In genomic region chr6:108659221-108659725, GRCm38 (mm10) we compare ENCODE assay signal across 8 mouse cellular contexts. TPM values are rescaled to one million over a fixed set of nuclear protein-coding genes. Genes with fewer than 3 reads are reported as not detected.
DNase-seq lines count a peak whose midpoint lies in the region; ATAC-seq and TF ChIP-seq lines count a peak whose summit lies in the region.

No protein-coding gene starts in this region.

- peak; percentile 92 for DNase-seq in A20 (ENCODE audit: low read depth, low spot score)
- DNase-seq in adrenal gland, postnatal 4 days (ENCODE audit: low spot score in 2 of 2), result peak; percentile 83 to 87
- peak; percentile 94 for DNase-seq in kidney, postnatal 0 days (ENCODE audit: low spot score)
- DNase-seq in liver, embryonic 11.5 days (ENCODE audit: low spot score), result no peak
- peak; percentile 88 for DNase-seq in spleen, postnatal 36 days (ENCODE audit: low spot score in 2 of 2)

- peak; percentile 38 for TF ChIP-seq POLR2A in embryonic fibroblast, embryonic 13.5 days (IDR thresholded peaks at IDR 0.05; ENCODE audit: low read depth, low read length)

- peak overlapping the region; percentile 80 for H3K4me2 ChIP-seq in heart, embryonic 12.5 days
- H3K4me2 ChIP-seq in kidney, postnatal 0 days (ENCODE audit: low read length), result peak overlapping the region; percentile 96
- H3K4me2 ChIP-seq in liver, embryonic 11.5 days, result peak overlapping the region; percentile 89

- H3K9me3 ChIP-seq in heart, embryonic 12.5 days (replicated peaks), result no peaks in the 10 kb centered on the region
- no peaks in the 10 kb centered on the region for H3K9me3 ChIP-seq in kidney, postnatal 0 days (replicated peaks; ENCODE audit: low read length)
- H3K9me3 ChIP-seq in liver, embryonic 11.5 days (ENCODE audit: control insufficient read depth, low read length), result no peaks in the 10 kb centered on the region

- TF ChIP-seq CTCF in embryonic fibroblast, embryonic 13.5 days (IDR thresholded peaks at IDR 0.05; ENCODE audit: borderline replicate concordance, insufficient read depth, low read length), result peak; percentile 16; the same call in 1 of the 2 replicates
- TF ChIP-seq CTCF in kidney, postnatal 0 days (IDR thresholded peaks at IDR 0.05; ENCODE audit: low read depth), result peak; percentile 59

- peak overlapping the region; percentile 44 for H3K4me3 ChIP-seq in embryonic fibroblast, embryonic 13.5 days (ENCODE audit: insufficient read depth, low read length)
- H3K4me3 ChIP-seq in heart, embryonic 12.5 days, result peak overlapping the region; percentile 58
- peak overlapping the region; percentile 56 for H3K4me3 ChIP-seq in kidney, postnatal 0 days (replicated peaks; ENCODE audit: low read depth, low read length)
- peak overlapping the region; percentile 59 for H3K4me3 ChIP-seq in liver, embryonic 11.5 days (ENCODE audit: low read depth, low read length)

- peak overlapping the region; percentile 96 for H3K27ac ChIP-seq in embryonic fibroblast, embryonic 13.5 days (ENCODE audit: insufficient read depth, low read length)
- H3K27ac ChIP-seq in heart, embryonic 12.5 days (ENCODE audit: poor library complexity, severe bottlenecking), result peak overlapping the region; percentile 100
- peak overlapping the region; percentile 98 for H3K27ac ChIP-seq in kidney, postnatal 0 days
- H3K27ac ChIP-seq in liver, embryonic 11.5 days (ENCODE audit: low read depth, low read length), result peak overlapping the region; percentile 91

- H3K4me1 ChIP-seq in embryonic fibroblast, embryonic 13.5 days (ENCODE audit: control insufficient read depth, insufficient read depth, low read length), result 0 out of 2 replicates have a peak, but pooled peaks cover 4% of the 10 kb centered on the region
- H3K4me1 ChIP-seq in heart, embryonic 12.5 days (replicated peaks), result peaks cover 21% of the 10 kb centered on the region
- peaks cover 22% of the 10 kb centered on the region for H3K4me1 ChIP-seq in kidney, postnatal 0 days (replicated peaks; ENCODE audit: insufficient read depth, low read length)
- peaks cover 10% of the 10 kb centered on the region for H3K4me1 ChIP-seq in liver, embryonic 11.5 days (replicated peaks; ENCODE audit: control insufficient read depth, insufficient read depth, low read length)

- WGBS in heart, embryonic 12.5 days, result under 1% methylated on average over 40 of the region's 42 CpGs
- under 1% methylated on average over 37 of the region's 42 CpGs for WGBS in kidney, postnatal 0 days
- under 1% methylated on average over 38 of the region's 42 CpGs for WGBS in liver, embryonic 11.5 days

- peak overlapping the region; percentile 74 for H3K9ac ChIP-seq in heart, embryonic 12.5 days
- H3K9ac ChIP-seq in kidney, postnatal 0 days (ENCODE audit: low read depth, low read length), result peak overlapping the region; percentile 71
- H3K9ac ChIP-seq in liver, embryonic 11.5 days (ENCODE audit: low read depth, low read length), result peak overlapping the region; percentile 66

- peak; percentile 70 for ATAC-seq in heart, embryonic 12.5 days (ENCODE audit: insufficient number of reproducible peaks, low FRiP score)
- ATAC-seq in kidney, postnatal 0 days (replicated peaks; ENCODE audit: low FRiP score, low read depth), result peak; percentile 82
- ATAC-seq in liver, embryonic 11.5 days (replicated peaks; ENCODE audit: low FRiP score), result peak; percentile 54
- peak; percentile 49 for ATAC-seq in monocyte, adult 5-6 weeks (replicated peaks; ENCODE audit: insufficient number of reproducible peaks, low FRiP score, low TSS enrichment, poor library complexity, severe bottlenecking)

- no peaks in the 10 kb centered on the region for H3K27me3 ChIP-seq in heart, embryonic 12.5 days (replicated peaks)
- H3K27me3 ChIP-seq in kidney, postnatal 0 days (ENCODE audit: insufficient read depth, low read length), result no peaks in the 10 kb centered on the region
- peaks cover 50% of the 10 kb centered on the region for H3K27me3 ChIP-seq in liver, embryonic 11.5 days (replicated peaks; ENCODE audit: control insufficient read depth, insufficient read depth, low read length)

- H3K36me3 ChIP-seq in heart, embryonic 12.5 days, result peaks cover under 1% of the 10 kb centered on the region; the same call in 1 of the 2 replicates
- peaks cover under 1% of the 10 kb centered on the region; the same call in 1 of the 2 replicates for H3K36me3 ChIP-seq in kidney, postnatal 0 days (ENCODE audit: insufficient read depth, low read length)
- H3K36me3 ChIP-seq in liver, embryonic 11.5 days (ENCODE audit: control insufficient read depth, insufficient read depth, low read length), result no peaks in the 10 kb centered on the region

RNA-seq across cellular contexts. Expression of gene Bhlhe40, which starts 1.2 kb away (rescaled TPM):
- 10 to 100 TPM; 44.4 to 48.6 TPM for total RNA-seq in adrenal gland, postnatal 4 days (2021)
- 57.1 and 61.3 TPM in 2 replicates for polyA plus RNA-seq in embryonic fibroblast, embryonic 13.5 days (2011; ENCODE audit: insufficient read length, low read depth, missing spikeins)
- polyA plus RNA-seq in heart, embryonic 12.5 days (2016; fragmentation: Nextera tagmentation; extraction: Ambion mirVana), result 22.4 and 23.8 TPM in 2 replicates
- polyA plus RNA-seq in kidney, postnatal 0 days (2015; fragmentation: Nextera tagmentation; extraction: Ambion mirVana), result 23.8 and 28.6 TPM in 2 replicates
- 8.3 and 8.9 TPM in 2 replicates for polyA plus RNA-seq in liver, embryonic 11.5 days (2014; fragmentation: Nextera tagmentation; extraction: Ambion mirVana)
- total RNA-seq in monocyte, adult 5-6 weeks (2017), result 293 to 388 TPM (median 305 TPM) in 3 replicates
